ENCODE assay signal across 10 mouse cellular contexts in genomic region chr3:126723458-126723857, GRCm38 (mm10).
A peak's percentile ranks its signal among the peaks of the same experiment; 100 is the strongest.
DNase-seq lines count a peak whose midpoint lies in the region; ATAC-seq and TF ChIP-seq lines count a peak whose summit lies in the region.
"Had no signal": no experiment of that assay in that cellular context is flagged by ENCODE, and none has a peak within 500 bp of the region (broad histone marks: within the 10 kb centered on the region; RNA-seq: fewer than 3 reads in every experiment).

No protein-coding gene starts in this region.

- peaks cover 16% of the 10 kb centered on the region for H3K79me2 ChIP-seq in myocyte (ENCODE audit: control insufficient read depth, insufficient read depth)

- peak overlapping the region; percentile 69 for H3K4me2 ChIP-seq in myocyte (ENCODE audit: low read depth)
- H3K4me2 ChIP-seq: embryonic facial prominence, embryonic 12.5 days had no signal

- no peaks in the 10 kb centered on the region for H3K27me3 ChIP-seq in myocyte (ENCODE audit: control insufficient read depth, insufficient read depth, insufficient read length)
- H3K27me3 ChIP-seq: embryonic facial prominence, embryonic 12.5 days had no signal

- no peak for TF ChIP-seq POLR2A in myocyte (IDR thresholded peaks at IDR 0.05; ENCODE audit: insufficient read length, low read depth)

- H3K4me3 ChIP-seq in myocyte, result no peak overlapping the region
- H3K4me3 ChIP-seq: embryonic facial prominence, embryonic 12.5 days had no signal

- no peaks in the 10 kb centered on the region for H3K36me3 ChIP-seq in myocyte (ENCODE audit: control insufficient read depth, insufficient read depth)
- H3K36me3 ChIP-seq: embryonic facial prominence, embryonic 12.5 days had no signal

- H3ac ChIP-seq in myocyte (ENCODE audit: control insufficient read depth, insufficient read length), result no peak overlapping the region

- intact Hi-C loops in left cerebral cortex, postnatal 4 days (cut with DNase I), result no loop called here
- intact Hi-C loops in left cerebral cortex, postnatal 14 days (cut with DNase I), result no loop called here

- ATAC-seq in frontal cortex, adult (ENCODE audit: low TSS enrichment), result peak; percentile 50; the same call in 1 of the 2 replicates

- DNase-seq in frontal cortex, postnatal 25 days (ENCODE audit: low spot score in 2 of 2), result no peak
- peak; percentile 25 for DNase-seq in left cerebral cortex, postnatal 4 days
- DNase-seq in left cerebral cortex, postnatal 14 days (ENCODE audit: low spot score in 2 of 2), result no peak
- peak; percentile 46 to 55 for DNase-seq in cerebellum, postnatal 25 days
- DNase-seq in ovary, postnatal 36 days (ENCODE audit: low spot score), result no peak
- DNase-seq: liver; thymus, postnatal 25 days had no signal

TF ChIP-seq in myocyte, 11 proteins besides CTCF, POLR2A, EP300 and RAD21:
- TF ChIP-seq MYOG (IDR thresholded peaks at IDR 0.05; ENCODE audit: control insufficient read depth in 1 of 3, insufficient read depth in 1 of 3, insufficient read length in 2 of 3, low read depth in 2 of 3) (no peak), SRF (IDR thresholded peaks at IDR 0.05; ENCODE audit: control insufficient read depth, insufficient read length, low read depth) (no peak), MAX (IDR thresholded peaks at IDR 0.05; ENCODE audit: low read depth) (no peak), REST (IDR thresholded peaks at IDR 0.05; ENCODE audit: insufficient read depth, insufficient read length) (no peak), MYOD1 (IDR thresholded peaks at IDR 0.05; ENCODE audit: control insufficient read depth in 1 of 3, insufficient read length in 2 of 3, low read depth in 2 of 3) (no peak), E2F4 (IDR thresholded peaks at IDR 0.05; ENCODE audit: insufficient read depth) (no peak)

Comparison
In these comparisons a context has a peak if more than half of its experiments do, and no peak if none do; other contexts are left out.
1. DNase-seq: peak in left cerebral cortex, postnatal 4 days (single experiment) and cerebellum, postnatal 25 days (2 of 2); none in frontal cortex, postnatal 25 days (0 of 2), left cerebral cortex, postnatal 14 days (0 of 2) and ovary, postnatal 36 days (single experiment).